Mouse (Mus musculus): ENCODE data around the gene Ptrhd1. TPM values are rescaled to one million over a fixed set of nuclear protein-coding genes. Genes with fewer than 3 reads are reported as not detected.

Ptrhd1 gene
- polyA plus RNA-seq (2012; rRNA removed), result 2.0 and 2.1 TPM in 2 replicates

GRCm38 (mm10) chr12:4233572-4234508 is at the start of gene Ptrhd1, which contains the start of gene Cenpo:
TSS of gene Ptrhd1 (plus strand) at chr12:4234027.
TSS of gene Cenpo (minus strand) at chr12:4234294.

Other genes with a start within 250 kb of the Ptrhd1 start
- gene Efr3b, start 195.1 kb upstream of the Ptrhd1 start, polyA plus RNA-seq (2012; rRNA removed), result 0.08 and 0.11 TPM in 2 replicates
- gene Dnajc27, start 151.4 kb upstream of the Ptrhd1 start, polyA plus RNA-seq (2012; rRNA removed), result 2.0 TPM in 2 replicates
- gene Adcy3, start 100.9 kb upstream of the Ptrhd1 start, polyA plus RNA-seq (2012; rRNA removed), result 0.40 and 0.44 TPM in 2 replicates
- gene Cenpo, start 267 bp downstream of the Ptrhd1 start, polyA plus RNA-seq (2012; rRNA removed), result 10.3 and 11.8 TPM in 2 replicates
- gene Ncoa1, start 243.2 kb downstream of the Ptrhd1 start, polyA plus RNA-seq (2012; rRNA removed), result 1.7 and 1.8 TPM in 2 replicates

All from liver, embryonic 14 days (tissue).